Mouse (Mus musculus) testis, adult 2 months (tissue): ENCODE data around the gene Slc1a5. TPM values are rescaled to one million over a fixed set of nuclear protein-coding genes. Genes with fewer than 3 reads are reported as not detected.

Experiments
- H3K27ac ChIP-seq: fragments of 200-500 bp; 2 replicates; pipeline ENCODE4 v1.5.1; 2012; ENCODE audit warnings: low read depth, low read length; ENCODE audit not compliant: control insufficient read depth, insufficient read depth
- H3K27me3 ChIP-seq: fragments of 200-500 bp; 2 replicates; pipeline ENCODE4 v1.6.1; 2012; ENCODE audit warnings: mild to moderate bottlenecking, low read length, moderate library complexity; ENCODE audit not compliant: control insufficient read depth, insufficient read depth
- H3K36me3 ChIP-seq: fragments of 200-500 bp; 2 replicates; pipeline ENCODE4 v1.6.1; 2012; ENCODE audit warnings: mild to moderate bottlenecking, low read length; ENCODE audit not compliant: control insufficient read depth, insufficient read depth
- H3K4me1 ChIP-seq: fragments of 200-500 bp; 2 replicates; pipeline ENCODE4 v1.6.1; 2012; ENCODE audit warnings: low read length; ENCODE audit not compliant: control insufficient read depth, insufficient read depth
- H3K4me3 ChIP-seq: fragments of 200-500 bp; 2 replicates; pipeline ENCODE4 v1.5.1; 2012; ENCODE audit warnings: low read depth, mild to moderate bottlenecking, low read length, moderate library complexity, mixed read lengths; ENCODE audit not compliant: control insufficient read depth
- CTCF ChIP-seq: fragments of 200-500 bp; IDR thresholded peaks from 2 replicates; pipeline ENCODE4 v1.5.1; 2012; ENCODE audit warnings: low read depth, mild to moderate bottlenecking, inconsistent platforms, low read length, moderate library complexity; ENCODE audit not compliant: control insufficient read depth, insufficient read depth, insufficient replicate concordance
- POLR2A ChIP-seq: fragments of 200-500 bp; IDR thresholded peaks from 2 replicates; pipeline ENCODE4 v1.6.1; 2012; ENCODE audit warnings: low read depth, mild to moderate bottlenecking, inconsistent platforms, low read length, moderate library complexity; ENCODE audit not compliant: control insufficient read depth
- polyA plus RNA-seq: library from polyadenylated mRNA; depleted of rRNA; stranded (reverse); fragments of >200 nt; gene quantifications from 2 replicates; pipeline ENCODE4 v1.2.3, GENCODE M21; 2012

The Slc1a5 gene
- polyA plus RNA-seq, 1 experiment = 15.2 TPM

GRCm38 (mm10) chr7:16812505-16812904 is 31.4 kb downstream of the Slc1a5 start:
- Histone ChIP-seq H3K36me3 (no peaks in the 10 kb centered on the region), H3K27me3 (no peaks in the 10 kb centered on the region)

DNA sequence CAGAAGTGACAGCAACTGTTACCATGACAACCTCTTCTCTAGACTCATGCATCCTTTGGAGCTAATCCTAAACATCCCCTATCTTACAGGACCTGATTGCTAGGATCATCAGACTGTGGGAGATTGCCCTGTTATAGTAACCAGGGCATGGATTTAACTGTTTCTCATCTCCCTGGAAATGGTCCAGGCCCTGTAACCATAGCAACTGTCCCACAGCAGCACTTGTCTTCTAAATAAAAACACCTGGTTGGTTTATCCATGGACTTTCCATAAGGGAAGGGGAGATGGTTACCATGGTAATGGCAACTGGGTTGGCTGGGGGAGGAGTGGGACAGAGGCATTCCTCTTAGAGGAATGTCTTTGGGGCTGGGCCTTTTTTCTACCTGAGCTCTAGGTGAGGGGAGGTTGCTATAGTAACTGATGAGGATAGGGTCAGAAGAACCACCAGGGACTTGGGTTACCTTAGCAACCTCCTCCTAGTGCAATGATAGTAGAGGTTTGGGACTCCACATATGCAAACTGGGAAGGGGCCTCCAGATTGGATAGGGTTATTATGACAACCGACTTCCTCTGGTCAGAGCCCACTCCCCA is 34.3 kb downstream of the Slc1a5 start, which contains the start of gene Strn4:
Gene Strn4 (plus strand): TSS at position 539 of the 591 bp plus-strand sequence.
- peak within 1 kb of the TSS; percentile 91 for H3K4me3 ChIP-seq
- no peaks in the 10 kb centered on the region for H3K27me3 ChIP-seq
- peak within 1 kb of the TSS; percentile 92 for H3K27ac ChIP-seq
- H3K4me1 ChIP-seq = peaks cover 33% of the 10 kb centered on the region
- TF ChIP-seq CTCF (no peak), POLR2A (no peak)
- no peaks in the 10 kb centered on the region; the same call in 1 of the 2 replicates for H3K36me3 ChIP-seq

More at GRCm38 (mm10) chr7:16812505-16812904, 31.4 kb downstream of the Slc1a5 start:
- no peak for TF ChIP-seq POLR2A
- peak overlapping the region; percentile 84 for H3K4me3 ChIP-seq
- H3K27ac ChIP-seq = no peak overlapping the region
- H3K4me1 ChIP-seq = peaks cover 32% of the 10 kb centered on the region

- peak overlapping the region; percentile 91 for H3K4me3 ChIP-seq
- peaks cover 28% of the 10 kb centered on the region for H3K4me1 ChIP-seq
- no peaks in the 10 kb centered on the region; the same call in 1 of the 2 replicates for H3K36me3 ChIP-seq
- H3K27ac ChIP-seq = peak overlapping the region; percentile 92
- H3K27me3 ChIP-seq = no peaks in the 10 kb centered on the region
- TF ChIP-seq POLR2A = peak; percentile 57; the same call in 1 of the 2 replicates
- TF ChIP-seq CTCF = no peak
Measured at GRCm38 (mm10) chr7:16816078-16816474, 34.9 kb downstream of the Slc1a5 start.

- Histone ChIP-seq H3K4me1 (peaks cover 23% of the 10 kb centered on the region), H3K27ac (peak within 1 kb of the TSS; percentile 92), H3K36me3 (no peaks in the 10 kb centered on the region; the same call in 1 of the 2 replicates), H3K27me3 (no peaks in the 10 kb centered on the region), H3K4me3 (peak within 1 kb of the TSS; percentile 91)
- no peak for TF ChIP-seq POLR2A
- no peak for TF ChIP-seq CTCF
Measured at GRCm38 (mm10) chr7:16816475-16817122, 35.5 kb downstream of the Slc1a5 start, which contains the start of gene Fkrp. Gene Fkrp, minus strand, starts transcription at chr7:16816732.

- Histone ChIP-seq H3K36me3 (no peaks in the 10 kb centered on the region; the same call in 1 of the 2 replicates), H3K4me1 (peaks cover 16% of the 10 kb centered on the region), H3K4me3 (peak overlapping the region; percentile 91), H3K27ac (no peak overlapping the region), H3K27me3 (no peaks in the 10 kb centered on the region)
- TF ChIP-seq CTCF (no peak), POLR2A (no peak)
Measured at GRCm38 (mm10) chr7:16817693-16818092, 36.6 kb downstream of the Slc1a5 start.

DNA sequence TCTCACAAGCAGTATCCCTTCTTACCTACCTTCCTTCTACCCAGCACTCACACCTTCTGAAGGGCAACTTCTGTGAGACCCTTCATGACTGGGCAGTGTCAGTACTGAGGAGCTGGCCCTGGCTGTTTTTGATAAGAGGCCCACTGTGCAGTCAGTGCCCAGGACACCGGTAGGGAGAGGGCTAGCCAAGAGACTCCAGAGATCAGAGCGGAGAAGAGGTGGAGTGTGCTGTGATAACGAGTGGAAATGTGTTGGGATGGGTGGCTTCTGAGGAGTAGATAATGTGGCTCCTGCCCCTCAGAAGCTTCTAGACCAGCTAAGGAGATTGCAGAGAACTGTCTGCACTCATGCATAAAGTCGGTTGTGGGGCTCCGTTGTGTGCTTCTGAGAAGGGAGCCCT is 38.7 kb downstream of the Slc1a5 start:
- H3K36me3 ChIP-seq = peaks cover 2% of the 10 kb centered on the region; the same call in 1 of the 2 replicates
- H3K27me3 ChIP-seq = no peaks in the 10 kb centered on the region
- H3K27ac ChIP-seq = no peak overlapping the region
- no peak for TF ChIP-seq CTCF
- TF ChIP-seq POLR2A = no peak
- peaks cover 16% of the 10 kb centered on the region for H3K4me1 ChIP-seq
- no peak overlapping the region for H3K4me3 ChIP-seq

- TF ChIP-seq CTCF (no peak), POLR2A (no peak)
- peaks cover 16% of the 10 kb centered on the region for H3K4me1 ChIP-seq
- H3K36me3 ChIP-seq = peaks cover 2% of the 10 kb centered on the region; the same call in 1 of the 2 replicates
- no peak overlapping the region for H3K4me3 ChIP-seq
- no peak overlapping the region for H3K27ac ChIP-seq
- no peaks in the 10 kb centered on the region for H3K27me3 ChIP-seq
Measured at GRCm38 (mm10) chr7:16820271-16820763, 39.2 kb downstream of the Slc1a5 start.
